Mouse (Mus musculus): Measurements from ENCODE around the gene Scp2d1.
"Not testable (repeated sequence)": the region's sequence is repeated elsewhere in the genome, so short reads cannot be mapped to it uniquely, and the experiment has no call there.

Gene Scp2d1

GRCm38 (mm10) chr2:144823356-144823755, at the start of gene Scp2d1:
TSS of gene Scp2d1 (plus strand) at chr2:144823656.
- DNase-seq (ENCODE audit: low read depth, low spot score) = not testable (repeated sequence)

- no peak for DNase-seq (ENCODE audit: low read depth, low spot score)
Observed at GRCm38 (mm10) chr2:144774636-144775160, 48.8 kb upstream of the Scp2d1 start.

- DNase-seq (ENCODE audit: low read depth, low spot score) = no peak
Observed at GRCm38 (mm10) chr2:144775626-144776025, 47.8 kb upstream of the Scp2d1 start.

- no peak for DNase-seq (ENCODE audit: low read depth, low spot score)
Observed at GRCm38 (mm10) chr2:144779263-144779662, 44.2 kb upstream of the Scp2d1 start.

- no peak for DNase-seq (ENCODE audit: low read depth, low spot score)
Observed at GRCm38 (mm10) chr2:144780731-144781130, 42.7 kb upstream of the Scp2d1 start.

GRCm38 (mm10) chr2:144781871-144782270, 41.6 kb upstream of the Scp2d1 start:
- DNase-seq (ENCODE audit: low read depth, low spot score) = no peak

- DNase-seq (ENCODE audit: low read depth, low spot score) = no peak
Observed at GRCm38 (mm10) chr2:144782481-144782880, 41.0 kb upstream of the Scp2d1 start.

- no peak for DNase-seq (ENCODE audit: low read depth, low spot score)
Observed at GRCm38 (mm10) chr2:144783190-144783589, 40.3 kb upstream of the Scp2d1 start.

- no peak for DNase-seq (ENCODE audit: low read depth, low spot score)
Observed at GRCm38 (mm10) chr2:144783831-144784230, 39.6 kb upstream of the Scp2d1 start.

- DNase-seq (ENCODE audit: low read depth, low spot score) = no peak
Observed at GRCm38 (mm10) chr2:144791671-144792294, 31.7 kb upstream of the Scp2d1 start.

- no peak for DNase-seq (ENCODE audit: low read depth, low spot score)
Observed at GRCm38 (mm10) chr2:144797515-144797914, 25.9 kb upstream of the Scp2d1 start.

GRCm38 (mm10) chr2:144807766-144808754, 15.4 kb upstream of the Scp2d1 start:
- DNase-seq (ENCODE audit: low read depth, low spot score) = no peak

- DNase-seq (ENCODE audit: low read depth, low spot score) = no peak
Observed at GRCm38 (mm10) chr2:144828457-144828985, 5.1 kb downstream of the Scp2d1 start.

- DNase-seq (ENCODE audit: low read depth, low spot score) = no peak
Observed at GRCm38 (mm10) chr2:144836667-144837311, 13.3 kb downstream of the Scp2d1 start.

- no peak for DNase-seq (ENCODE audit: low read depth, low spot score)
Observed at GRCm38 (mm10) chr2:144837312-144837679, 13.8 kb downstream of the Scp2d1 start.

- no peak for DNase-seq (ENCODE audit: low read depth, low spot score)
Observed at GRCm38 (mm10) chr2:144868827-144869226, 45.4 kb downstream of the Scp2d1 start.
